Mouse (Mus musculus) retina, adult 2 months (tissue): ENCODE results near the gene Brs3.
A peak's percentile ranks its signal among the peaks of the same experiment; 100 is the strongest.

Source experiments
- DNase-seq: peaks from one replicate; pipeline ENCODE4 v3.0.0-alpha.2; 2012; ENCODE audit warnings: low read depth, low spot score

Gene Brs3

GRCm38 (mm10) chrX:57042774-57043173, at the start of gene Brs3:
Brs3 (plus strand) TSS chrX:57043074.
- DNase-seq: no peak

- no peak for DNase-seq
Observed at GRCm38 (mm10) chrX:57012891-57013290, 30.0 kb upstream of the Brs3 start.

- DNase-seq: no peak
Observed at GRCm38 (mm10) chrX:57043869-57044268, 995 bp downstream of the Brs3 start.

GRCm38 (mm10) chrX:57052848-57053173, 9.9 kb downstream of the Brs3 start:
- DNase-seq: no peak

GRCm38 (mm10) chrX:57053174-57053992, 10.5 kb downstream of the Brs3 start, which contains the start of gene Htatsf1:
Htatsf1 (plus strand) TSS chrX:57053583.
- DNase-seq: peak; percentile 71

- DNase-seq: no peak
Observed at GRCm38 (mm10) chrX:57053993-57054385, 11.1 kb downstream of the Brs3 start.

- no peak for DNase-seq
Observed at GRCm38 (mm10) chrX:57081496-57081895, 38.6 kb downstream of the Brs3 start.

GRCm38 (mm10) chrX:57087806-57088205, 44.9 kb downstream of the Brs3 start, which contains the start of gene Vgll1:
Vgll1 (plus strand) TSS chrX:57088106.
- no peak for DNase-seq
